ENCODE assay signal across 12 mouse cellular contexts in the genomic region with DNA sequence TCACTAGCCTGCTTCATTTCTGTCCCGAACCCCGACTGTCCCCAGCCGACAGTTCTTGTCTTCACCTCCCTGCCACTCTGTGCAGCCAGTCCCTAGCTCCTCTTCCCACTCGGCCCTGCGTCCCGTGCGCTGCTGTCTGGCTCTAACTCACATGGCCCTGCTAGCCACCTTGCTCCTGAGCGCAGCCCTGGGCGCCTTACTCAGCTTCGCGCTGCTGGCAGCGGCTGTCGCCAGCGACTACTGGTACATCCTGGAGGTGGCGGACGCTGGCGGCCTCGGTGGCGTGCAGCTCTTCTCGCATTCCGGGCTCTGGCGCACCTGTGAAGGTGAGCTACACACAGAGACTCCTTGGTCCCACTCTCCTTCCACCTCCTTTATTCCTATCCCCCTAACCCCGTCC. TPM values are rescaled to one million over a fixed set of nuclear protein-coding genes. Genes with fewer than 3 reads are reported as not detected.
DNase-seq lines count a peak whose midpoint lies in the region; ATAC-seq lines count a peak whose summit lies in the region.
"Had no signal": no experiment of that assay in that cellular context is flagged by ENCODE, and none has a peak within 500 bp of the region (broad histone marks: within the 10 kb centered on the region; RNA-seq: fewer than 3 reads in every experiment).

Gene Tmem235, plus strand, starts transcription at position 152 of the 400 bp plus-strand sequence.

- H3K4me3 ChIP-seq in heart, embryonic 11.5 days (ENCODE audit: low read depth, low read length), result no peak within 1 kb of the TSS
- H3K4me3 ChIP-seq in intestine, embryonic 16.5 days (ENCODE audit: low read length), result peak within 1 kb of the TSS; percentile 7; the same call in 1 of the 2 replicates

- H3K36me3 ChIP-seq in heart, embryonic 11.5 days (ENCODE audit: control insufficient read depth, insufficient read depth, low read length), result peaks cover 16% of the 10 kb centered on the region
- H3K36me3 ChIP-seq in intestine, embryonic 16.5 days (ENCODE audit: control insufficient read depth, insufficient read depth, low read length), result peaks cover 20% of the 10 kb centered on the region

- no peak for DNase-seq in heart, postnatal 14 days
- DNase-seq in right cerebral cortex, postnatal 4 days, result peak; percentile 15
- DNase-seq in right cerebral cortex, postnatal 25 days, result no peak
- DNase-seq in thymus, postnatal 4 days, result peak; percentile 76
- DNase-seq in layer of hippocampus, postnatal 10 days (ENCODE audit: low spot score in 2 of 2), result no peak
- no peak for DNase-seq in lung, postnatal 10 days
- DNase-seq: gastrocnemius, postnatal 14 days; lung, postnatal 36 days; right cerebral cortex, adult 18-20 months had no signal

- H3K27ac ChIP-seq in heart, embryonic 11.5 days (ENCODE audit: low read depth, low read length), result no peak within 1 kb of the TSS
- no peak within 1 kb of the TSS for H3K27ac ChIP-seq in intestine, embryonic 16.5 days (ENCODE audit: low read length)

- WGBS in heart, embryonic 11.5 days (ENCODE audit: insufficient replicate concordance), result 3% methylated on average over 23 of the region's 23 CpGs
- 9% methylated on average over 23 of the region's 23 CpGs for WGBS in intestine, embryonic 16.5 days

- no peak within 1 kb of the TSS for H3K9ac ChIP-seq in heart, embryonic 11.5 days (ENCODE audit: low read depth, low read length)
- H3K9ac ChIP-seq in intestine, embryonic 16.5 days (ENCODE audit: low read depth, low read length), result no peak within 1 kb of the TSS

- H3K4me2 ChIP-seq in heart, embryonic 11.5 days, result peak within 1 kb of the TSS; percentile 42
- no peak within 1 kb of the TSS for H3K4me2 ChIP-seq in intestine, embryonic 16.5 days (ENCODE audit: low read depth, low read length)

- H3K27me3 ChIP-seq in heart, embryonic 11.5 days (ENCODE audit: control insufficient read depth, insufficient read depth, low read length), result peaks cover 57% of the 10 kb centered on the region
- H3K27me3 ChIP-seq in intestine, embryonic 16.5 days (replicated peaks; ENCODE audit: control insufficient read depth, insufficient read depth, low read length), result peaks cover 16% of the 10 kb centered on the region

- no peaks in the 10 kb centered on the region for H3K9me3 ChIP-seq in heart, embryonic 11.5 days (replicated peaks; ENCODE audit: control insufficient read depth, low read length)
- H3K9me3 ChIP-seq in intestine, embryonic 16.5 days (ENCODE audit: control insufficient read depth, low read length), result no peaks in the 10 kb centered on the region

- H3K4me1 ChIP-seq in heart, embryonic 11.5 days (ENCODE audit: control insufficient read depth, insufficient read depth, low read length), result 0 out of 2 replicates have a peak, but pooled peaks cover 3% of the 10 kb centered on the region
- H3K4me1 ChIP-seq in intestine, embryonic 16.5 days (ENCODE audit: control insufficient read depth, insufficient read depth, low read length), result peaks cover 31% of the 10 kb centered on the region

- no peak for ATAC-seq in heart, embryonic 11.5 days (replicated peaks; ENCODE audit: insufficient number of reproducible peaks, low FRiP score, low TSS enrichment)
- no peak for ATAC-seq in intestine, embryonic 16.5 days

- intact Hi-C loops in heart, postnatal 14 days (cut with DNase I), result no loop called here

RNA-seq across cellular contexts. Expression of gene Tmem235, which starts in this region (rescaled TPM):
- not detected in 2 replicates for polyA plus RNA-seq in heart, embryonic 11.5 days (2014; fragmentation: Nextera tagmentation; extraction: Ambion mirVana)
- total RNA-seq in heart, postnatal 14 days (2021), result not detected
- polyA plus RNA-seq in intestine, embryonic 16.5 days (2015; fragmentation: Nextera tagmentation; extraction: Ambion mirVana), result 0.07 TPM in 1 of 2 replicates, not detected in the other
- under 1 TPM in 1 of 2 experiments, not detected in 1; 0.25 TPM for total RNA-seq in layer of hippocampus, postnatal 10 days (2021)
- total RNA-seq: gastrocnemius, postnatal 14 days; layer of hippocampus, adult 18-20 months had no signal

Comparison
In these comparisons a context has a peak if more than half of its experiments do, and no peak if none do; other contexts are left out.
1. DNase-seq: peak in right cerebral cortex, postnatal 4 days (single experiment) and thymus, postnatal 4 days (single experiment); none in heart, postnatal 14 days (0 of 2), right cerebral cortex, postnatal 25 days (single experiment), layer of hippocampus, postnatal 10 days (0 of 2) and lung, postnatal 10 days (single experiment).